Mouse (Mus musculus) MEL (cell line): Measurements from ENCODE around the gene Ggta1.

Source experiments
- CTCF ChIP-seq, 3 experiments: IDR thresholded peaks in 2 of 3; conservative IDR thresholded peaks in 1 of 3; 2 replicates each; pipeline ENCODE4 v1.5.1; 2011 to 2012; ENCODE audit warnings: low read length in 3 of 3, low read depth in 2 of 3, mild to moderate bottlenecking in 2 of 3, improper control_type of control experiment in 1 of 3, inconsistent platforms in 1 of 3, mixed read lengths in 1 of 3, moderate library complexity in 1 of 3; ENCODE audit not compliant: control insufficient read depth in 1 of 3, insufficient read depth in 1 of 3, poor library complexity in 1 of 3, severe bottlenecking in 1 of 3
- EP300 ChIP-seq, 2 experiments: IDR thresholded peaks; 2 replicates each; pipeline ENCODE4 v1.6.1; 2011; ENCODE audit warnings: improper control_type of control experiment in 2 of 2, low read length in 2 of 2, low read depth in 1 of 2, mild to moderate bottlenecking in 1 of 2
- JUND ChIP-seq: IDR thresholded peaks from 2 replicates; pipeline ENCODE4 v1.6.1; 2011; ENCODE audit warnings: low read depth, mild to moderate bottlenecking, improper control_type of control experiment, low read length
- TBP ChIP-seq: IDR thresholded peaks from 2 replicates; pipeline ENCODE4 v1.8.0; 2011; ENCODE audit warnings: low read depth, low read length, improper control_type of control experiment

GRCm38 (mm10) chr2:35402391-35402790 lies 60.6 kb downstream of the Ggta1 start:
- TF ChIP-seq CTCF (IDR thresholded peaks at IDR 0.05 in 2 of 3, conservative IDR thresholded peaks at IDR 0.05 in 1 of 3; ENCODE audit: control insufficient read depth in 1 of 3, insufficient read depth in 1 of 3, low read depth in 2 of 3, low read length in 3 of 3, poor library complexity in 1 of 3, severe bottlenecking in 1 of 3) (no peak), TBP (no peak), JUND (no peak), EP300 (IDR thresholded peaks at IDR 0.05; ENCODE audit: low read depth in 1 of 2, low read length in 2 of 2) (no peak)
